Mouse (Mus musculus): ENCODE results near the gene Slc51b.

The Slc51b gene

GRCm38 (mm10) chr9:65375163-65375934 is 47.4 kb downstream of the Slc51b start:
- intact Hi-C loops (cut with DNase I), result no loop called here

GRCm38 (mm10) chr9:65374468-65375162 is 48.1 kb downstream of the Slc51b start:
- intact Hi-C loops (cut with DNase I), result loop anchor here (5.0 kb wide), 1 partner anchor 58 kb away; no protein-coding TSS in a partner anchor

GRCm38 (mm10) chr9:65372449-65372848 is 50.3 kb downstream of the Slc51b start:
- intact Hi-C loops (cut with DNase I), result loop anchor here (5.0 kb wide), 1 partner anchor 60 kb away; no protein-coding TSS in a partner anchor

- intact Hi-C loops (cut with DNase I), result loop anchor here (5.0 kb wide), 1 partner anchor 61 kb away; no protein-coding TSS in a partner anchor
Observed at GRCm38 (mm10) chr9:65371756-65372155, 51.0 kb downstream of the Slc51b start.

- intact Hi-C loops (cut with DNase I), result no loop called here
Observed at GRCm38 (mm10) chr9:65365721-65366120, 57.0 kb downstream of the Slc51b start.

GRCm38 (mm10) chr9:65363684-65364083 is 59.1 kb downstream of the Slc51b start:
- intact Hi-C loops (cut with DNase I), result no loop called here

Data from adrenal gland (tissue).